Mouse (Mus musculus): ENCODE data around the gene Plac9a. TPM values are rescaled to one million over a fixed set of nuclear protein-coding genes. Genes with fewer than 3 reads are reported as not detected.
"Not testable (repeated sequence)": the region's sequence is repeated elsewhere in the genome, so short reads cannot be mapped to it uniquely, and the experiment has no call there.

Plac9a gene
- not detected in 2 replicates for polyA plus RNA-seq (2015; fragmentation: Nextera tagmentation; extraction: Ambion mirVana)

DNA sequence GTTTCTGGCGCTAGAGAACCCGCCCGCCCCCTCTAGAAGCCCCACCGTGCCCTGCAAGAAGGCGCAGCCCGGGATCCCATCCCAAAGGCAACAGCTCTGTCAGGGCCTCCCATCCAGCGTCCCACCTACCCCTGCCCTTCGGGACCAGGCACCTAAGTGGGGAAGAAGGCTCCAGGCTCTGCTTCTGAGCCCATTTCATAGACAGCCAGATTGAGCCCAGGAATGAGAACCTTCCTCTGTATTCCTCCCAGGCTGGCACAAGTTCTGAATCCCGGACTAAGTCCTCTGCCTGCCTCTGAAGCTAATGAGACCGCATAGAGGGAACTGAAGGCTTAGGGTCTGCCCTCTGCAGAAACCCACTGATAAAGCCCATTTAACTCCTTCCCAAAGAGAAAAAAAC is at the start of gene Plac9a:
Gene Plac9a, minus strand, starts transcription at position 101 of the 400 bp plus-strand sequence.
- no CpG with 5 or more reads among the region's 10 CpGs for WGBS
- not testable (repeated sequence) for H3K4me3 ChIP-seq (replicated peaks); H3K9me3 ChIP-seq (replicated peaks); H3K36me3 ChIP-seq; H3K9ac ChIP-seq (replicated peaks); ATAC-seq (ENCODE audit: low FRiP score); H3K4me2 ChIP-seq; H3K4me1 ChIP-seq; H3K27me3 ChIP-seq (replicated peaks); H3K27ac ChIP-seq (replicated peaks)

DNA sequence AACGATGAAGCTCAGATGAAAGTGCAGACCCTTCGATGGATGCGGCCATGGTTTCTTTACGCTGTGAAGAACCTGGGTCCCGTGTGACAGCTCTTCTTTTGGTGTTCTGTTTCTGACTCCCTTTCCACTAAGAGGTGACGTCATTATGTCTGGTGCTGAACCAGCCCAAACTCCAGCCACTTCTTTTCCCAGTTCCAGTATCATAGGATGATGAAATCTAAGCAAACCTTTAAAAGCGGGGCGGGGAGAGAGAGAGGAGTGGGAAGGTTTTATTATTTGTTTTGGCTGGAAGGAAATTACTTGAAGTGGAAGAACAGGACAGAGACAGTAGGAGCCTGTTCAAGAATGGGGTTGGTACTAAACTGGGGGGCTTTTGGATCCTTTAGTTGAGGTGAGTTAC is 35.1 kb upstream of the Plac9a start, which contains the start of gene Cphx1:
Gene Cphx1, plus strand, starts transcription at position 301 of the 400 bp plus-strand sequence.
- not testable (repeated sequence) for H3K27ac ChIP-seq (replicated peaks); H3K27me3 ChIP-seq (replicated peaks); H3K4me3 ChIP-seq (replicated peaks); H3K36me3 ChIP-seq; H3K9me3 ChIP-seq (replicated peaks); ATAC-seq (ENCODE audit: low FRiP score); H3K9ac ChIP-seq (replicated peaks); H3K4me1 ChIP-seq; H3K4me2 ChIP-seq
- no CpG with 5 or more reads among the region's 8 CpGs for WGBS

DNA sequence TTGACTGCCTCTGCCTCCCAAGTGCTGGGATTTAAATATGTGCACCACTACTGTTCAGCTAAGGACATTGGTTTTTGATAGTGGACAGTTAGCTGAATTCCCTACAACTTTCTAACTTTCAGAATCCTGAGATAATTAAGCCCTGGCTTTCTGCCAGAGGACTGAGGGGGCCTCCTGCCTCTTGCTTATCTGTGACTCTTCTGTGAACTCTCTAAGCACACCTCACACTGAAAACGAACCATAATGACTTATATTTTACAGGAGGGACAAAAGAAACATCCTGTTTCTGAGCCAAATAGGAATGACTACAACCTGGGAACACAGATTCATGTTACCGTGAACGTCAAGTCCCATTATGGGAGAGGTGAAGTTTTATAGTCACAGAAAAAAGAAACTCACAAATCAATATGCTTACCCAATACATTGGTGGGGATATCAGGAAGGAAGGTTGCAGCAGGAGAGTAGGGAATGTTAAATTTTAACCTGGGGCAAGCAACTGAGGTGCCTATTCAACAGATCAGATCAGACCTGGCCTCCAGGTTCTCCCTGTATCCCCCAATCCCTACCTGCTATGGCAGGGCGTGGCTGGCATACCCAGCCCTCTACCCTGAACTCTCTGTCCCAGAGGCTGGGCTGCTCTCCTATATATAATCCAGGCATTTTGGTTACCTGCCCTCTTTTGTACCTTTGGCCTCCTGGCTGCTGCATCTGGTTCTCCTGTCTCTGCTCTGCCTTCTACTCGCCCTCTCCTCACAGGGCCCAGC is 34.1 kb upstream of the Plac9a start:
- not testable (repeated sequence) for H3K27me3 ChIP-seq (replicated peaks); ATAC-seq (ENCODE audit: low FRiP score)

DNA sequence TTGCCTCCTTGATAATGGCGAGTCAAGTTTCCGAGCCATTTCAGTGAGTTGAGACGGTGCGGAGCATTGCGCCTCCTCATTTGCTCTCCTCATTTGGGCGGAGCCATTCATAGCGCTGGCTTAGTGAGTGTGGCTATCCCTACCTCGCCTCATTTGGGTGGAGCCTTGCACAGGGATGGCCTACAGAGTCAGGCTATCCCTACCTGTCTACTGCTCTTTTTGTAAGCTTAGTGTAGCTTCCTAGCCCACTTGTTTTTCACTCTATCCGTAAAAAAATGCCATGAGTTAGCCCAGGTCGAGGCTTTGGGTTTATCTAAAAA is 24.6 kb upstream of the Plac9a start, which contains the start of gene Tmem254a:
Gene Tmem254a, minus strand, starts transcription at position 111 of the 320 bp plus-strand sequence.
- peak; percentile 90 for ATAC-seq (ENCODE audit: low FRiP score)
- not testable (repeated sequence) for H3K4me3 ChIP-seq (replicated peaks); H3K27ac ChIP-seq (replicated peaks); H3K27me3 ChIP-seq (replicated peaks); H3K4me2 ChIP-seq; H3K9me3 ChIP-seq (replicated peaks); H3K9ac ChIP-seq (replicated peaks); H3K36me3 ChIP-seq; H3K4me1 ChIP-seq
- no CpG with 5 or more reads among the region's 10 CpGs for WGBS

More for the DNA sequence above, 34.1 kb upstream of the Plac9a start:
- H3K9me3 ChIP-seq (replicated peaks); H3K9ac ChIP-seq (replicated peaks); H3K4me1 ChIP-seq; H3K4me2 ChIP-seq; H3K36me3 ChIP-seq; H3K4me3 ChIP-seq (replicated peaks); H3K27ac ChIP-seq (replicated peaks): not testable (repeated sequence)
- no CpG with 5 or more reads among the region's 5 CpGs for WGBS

DNA sequence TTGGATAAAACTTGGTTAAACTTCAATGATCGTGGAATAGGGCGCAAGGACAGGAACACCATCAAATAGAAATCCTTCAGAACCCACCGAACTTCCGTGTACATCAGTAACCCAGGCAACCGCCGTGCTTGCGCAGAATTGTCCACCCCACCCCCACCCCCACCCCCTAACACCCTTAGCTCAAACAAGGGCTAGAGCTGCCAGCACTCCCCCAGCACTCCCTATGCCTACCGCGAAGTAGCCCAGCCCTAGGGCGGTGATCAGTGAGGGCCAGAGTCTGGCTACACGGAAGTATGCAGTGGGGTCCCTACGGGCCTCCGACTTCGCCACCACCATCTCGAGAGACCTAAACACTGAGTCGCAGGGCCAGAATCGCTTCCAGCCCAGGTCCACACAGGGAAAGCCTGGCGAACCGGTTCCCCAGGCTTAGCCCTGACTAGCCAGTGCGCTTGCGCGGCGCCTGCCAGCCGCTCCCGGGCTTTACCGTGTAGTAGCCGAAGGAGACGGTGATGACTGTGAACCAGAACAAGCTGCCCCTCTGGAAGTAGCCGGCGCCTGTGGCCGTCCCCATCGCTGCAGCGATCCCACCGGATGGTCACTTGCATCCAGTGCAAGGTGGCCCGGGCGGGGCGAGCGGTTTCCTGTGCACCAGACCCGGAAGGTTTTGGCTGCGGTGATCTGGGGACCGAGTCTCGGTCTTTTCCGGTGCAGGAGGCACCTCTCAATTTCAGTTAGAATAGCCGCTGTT is 24.1 kb upstream of the Plac9a start:
- WGBS: no CpG with 5 or more reads among the region's 44 CpGs
- not testable (repeated sequence) for H3K4me3 ChIP-seq (replicated peaks); H3K4me1 ChIP-seq; H3K27me3 ChIP-seq (replicated peaks); H3K36me3 ChIP-seq; H3K9ac ChIP-seq (replicated peaks); H3K4me2 ChIP-seq; H3K27ac ChIP-seq (replicated peaks); H3K9me3 ChIP-seq (replicated peaks)
- peak; percentile 91 for ATAC-seq (ENCODE audit: low FRiP score)

DNA sequence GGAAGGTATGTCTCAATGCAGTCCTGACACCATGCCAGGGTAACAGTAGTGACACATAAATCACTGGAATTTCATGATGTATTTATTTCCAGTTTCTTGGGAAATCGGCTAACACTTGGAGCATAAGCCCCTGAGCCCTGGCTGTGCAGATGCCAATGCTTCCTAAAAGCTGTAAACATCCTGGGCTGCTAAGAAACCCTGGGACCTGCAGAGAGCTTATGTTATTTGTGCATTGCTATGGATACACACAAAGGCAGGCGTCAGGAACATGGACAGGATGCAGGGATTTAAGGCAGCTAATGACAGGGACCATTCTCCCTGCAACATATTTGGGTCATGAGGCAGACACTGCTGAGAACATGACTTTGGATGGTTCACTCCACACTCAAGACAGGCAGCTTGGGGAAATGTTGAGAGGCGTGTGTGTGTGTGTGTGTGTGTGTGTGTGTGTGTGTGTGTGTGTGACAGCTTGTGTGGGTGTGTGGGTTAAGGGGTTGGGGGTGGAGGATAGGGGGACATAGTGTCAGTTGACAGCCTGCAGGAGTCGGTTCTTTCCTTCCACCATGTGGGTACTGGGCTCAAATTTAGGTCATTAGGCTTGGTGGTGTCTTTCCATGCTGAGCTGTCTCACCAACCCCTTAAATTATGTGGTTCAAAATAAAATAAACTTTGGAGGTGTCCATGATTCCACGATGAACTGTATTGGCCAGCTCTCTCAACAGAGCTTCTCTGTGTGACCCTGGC is 15.7 kb upstream of the Plac9a start:
- ATAC-seq (ENCODE audit: low FRiP score): not testable (repeated sequence)

DNA sequence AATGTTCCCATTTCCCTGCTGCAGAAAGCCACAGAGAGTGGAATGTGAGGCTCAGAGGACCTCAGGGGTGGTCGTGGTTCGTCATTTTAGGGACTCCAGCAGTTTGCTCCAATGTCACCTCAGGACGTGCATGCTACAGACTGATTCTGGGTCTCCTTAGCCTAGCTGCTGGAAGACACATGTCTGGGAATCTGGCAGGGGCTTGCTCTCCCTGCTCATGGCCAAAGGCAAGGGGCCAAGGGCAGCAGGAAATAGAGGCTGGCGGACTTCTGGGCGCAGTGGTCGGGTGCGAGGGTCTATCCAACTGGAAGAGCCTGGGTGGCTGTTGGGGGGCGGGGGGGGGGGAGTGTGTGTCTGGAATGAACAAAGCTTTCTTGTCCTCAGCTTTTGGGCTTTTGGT is 6.1 kb upstream of the Plac9a start:
- H3K36me3 ChIP-seq; H3K4me1 ChIP-seq; H3K9me3 ChIP-seq (replicated peaks); H3K4me3 ChIP-seq (replicated peaks); H3K27ac ChIP-seq (replicated peaks); H3K9ac ChIP-seq (replicated peaks); ATAC-seq (ENCODE audit: low FRiP score); H3K27me3 ChIP-seq (replicated peaks); H3K4me2 ChIP-seq: not testable (repeated sequence)
- no CpG with 5 or more reads among the region's 8 CpGs for WGBS

More for the DNA sequence above, 15.7 kb upstream of the Plac9a start:
- H3K9ac ChIP-seq (replicated peaks); H3K4me3 ChIP-seq (replicated peaks); H3K4me1 ChIP-seq; H3K27me3 ChIP-seq (replicated peaks); H3K4me2 ChIP-seq; H3K27ac ChIP-seq (replicated peaks); H3K9me3 ChIP-seq (replicated peaks); H3K36me3 ChIP-seq: not testable (repeated sequence)
- WGBS: no CpG with 5 or more reads among the region's 5 CpGs

DNA sequence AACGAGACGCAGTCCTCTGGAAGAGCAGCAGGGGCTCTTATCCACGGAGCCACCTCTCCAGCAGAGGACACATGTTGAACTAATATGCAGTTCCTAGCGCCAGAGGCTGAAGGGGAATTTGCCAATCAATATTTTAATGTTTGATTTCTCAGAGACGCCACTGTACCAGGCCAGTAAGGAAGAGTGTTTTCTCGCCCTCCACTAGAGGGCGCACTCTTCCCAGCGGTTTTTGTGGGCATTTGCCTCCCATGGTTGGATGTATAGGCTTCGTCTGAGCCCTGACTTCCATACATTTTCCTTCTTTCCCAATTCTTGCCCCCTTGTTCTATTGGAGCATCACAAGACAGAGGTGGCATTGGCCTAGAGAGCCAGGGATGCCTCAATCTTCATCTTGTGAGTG is 4.4 kb upstream of the Plac9a start:
- no CpG with 5 or more reads among the region's 9 CpGs for WGBS
- not testable (repeated sequence) for H3K4me1 ChIP-seq; H3K4me3 ChIP-seq (replicated peaks); H3K9me3 ChIP-seq (replicated peaks); H3K4me2 ChIP-seq; H3K27me3 ChIP-seq (replicated peaks); H3K9ac ChIP-seq (replicated peaks); ATAC-seq (ENCODE audit: low FRiP score); H3K36me3 ChIP-seq; H3K27ac ChIP-seq (replicated peaks)

DNA sequence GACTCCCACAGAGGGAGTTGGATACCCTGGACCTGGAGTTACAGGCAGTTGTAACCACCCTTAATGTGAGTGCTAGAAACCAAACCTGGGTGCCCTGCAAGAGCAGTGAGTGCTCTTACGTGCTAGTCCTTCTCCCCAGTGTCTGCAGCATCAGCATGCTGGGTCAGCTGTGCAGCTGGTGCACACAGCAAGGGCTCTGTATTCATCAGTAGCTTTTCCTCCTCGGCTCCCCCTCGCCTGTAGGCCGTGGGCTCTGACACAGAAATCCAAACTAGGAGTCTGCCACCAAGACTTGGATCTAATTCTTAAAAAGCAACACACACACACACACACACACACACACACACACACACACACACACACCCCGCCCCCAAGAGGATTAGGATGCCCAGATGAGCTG is 2.3 kb upstream of the Plac9a start:
- not testable (repeated sequence) for ATAC-seq (ENCODE audit: low FRiP score); H3K36me3 ChIP-seq; H3K27ac ChIP-seq (replicated peaks); H3K9me3 ChIP-seq (replicated peaks); H3K9ac ChIP-seq (replicated peaks); H3K4me3 ChIP-seq (replicated peaks); H3K4me1 ChIP-seq; H3K4me2 ChIP-seq; H3K27me3 ChIP-seq (replicated peaks)
- 75% methylated on average over 1 of the region's 5 CpGs for WGBS

DNA sequence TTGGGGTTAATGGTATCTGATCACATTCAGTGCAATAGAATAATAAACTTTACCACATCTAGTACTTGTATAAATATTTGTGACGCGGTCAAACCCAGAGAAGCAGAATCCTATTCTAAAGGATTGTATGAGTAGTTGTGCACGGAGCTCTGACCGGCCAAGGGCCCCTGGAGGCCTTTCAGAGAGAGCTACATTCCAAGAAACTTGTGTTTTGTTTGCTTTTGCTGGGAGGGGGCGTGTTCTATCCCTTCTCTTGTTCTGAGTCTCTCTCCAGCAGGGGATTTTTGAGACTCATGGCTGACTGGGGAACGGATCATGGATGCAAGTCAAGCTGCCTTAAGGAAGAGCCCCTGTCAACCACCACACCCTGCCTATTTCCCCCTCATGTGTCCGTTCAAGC is 7.2 kb downstream of the Plac9a start:
- not testable (repeated sequence) for H3K9ac ChIP-seq (replicated peaks); H3K4me1 ChIP-seq; H3K9me3 ChIP-seq (replicated peaks); H3K4me2 ChIP-seq; H3K27me3 ChIP-seq (replicated peaks); H3K4me3 ChIP-seq (replicated peaks); H3K36me3 ChIP-seq; ATAC-seq (ENCODE audit: low FRiP score); H3K27ac ChIP-seq (replicated peaks)
- WGBS: no CpG with 5 or more reads among the region's 7 CpGs

DNA sequence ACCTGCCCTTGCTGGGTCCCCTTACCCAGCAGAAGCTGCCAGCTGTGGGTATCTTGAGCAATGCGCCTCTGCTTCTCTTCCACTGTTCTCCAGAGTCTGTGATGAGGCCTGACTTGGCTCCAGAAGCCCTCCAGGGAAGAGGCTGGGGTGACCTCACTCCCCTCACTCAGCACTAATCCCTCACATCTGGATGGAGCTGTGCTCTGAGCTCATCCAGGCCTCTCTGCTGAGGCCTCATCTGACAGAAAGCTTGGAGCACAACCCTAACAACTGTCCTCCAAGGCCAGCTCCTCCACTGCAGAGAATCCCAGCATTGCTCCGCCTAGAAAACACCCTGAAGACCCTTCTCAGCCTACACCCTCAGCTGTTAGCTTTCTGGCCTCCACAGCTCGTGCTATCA is 8.3 kb downstream of the Plac9a start:
- not testable (repeated sequence) for H3K4me2 ChIP-seq; H3K4me3 ChIP-seq (replicated peaks); H3K36me3 ChIP-seq; H3K27ac ChIP-seq (replicated peaks); H3K9ac ChIP-seq (replicated peaks); H3K4me1 ChIP-seq; H3K27me3 ChIP-seq (replicated peaks); ATAC-seq (ENCODE audit: low FRiP score); H3K9me3 ChIP-seq (replicated peaks)
- no CpG with 5 or more reads among the region's 3 CpGs for WGBS

DNA sequence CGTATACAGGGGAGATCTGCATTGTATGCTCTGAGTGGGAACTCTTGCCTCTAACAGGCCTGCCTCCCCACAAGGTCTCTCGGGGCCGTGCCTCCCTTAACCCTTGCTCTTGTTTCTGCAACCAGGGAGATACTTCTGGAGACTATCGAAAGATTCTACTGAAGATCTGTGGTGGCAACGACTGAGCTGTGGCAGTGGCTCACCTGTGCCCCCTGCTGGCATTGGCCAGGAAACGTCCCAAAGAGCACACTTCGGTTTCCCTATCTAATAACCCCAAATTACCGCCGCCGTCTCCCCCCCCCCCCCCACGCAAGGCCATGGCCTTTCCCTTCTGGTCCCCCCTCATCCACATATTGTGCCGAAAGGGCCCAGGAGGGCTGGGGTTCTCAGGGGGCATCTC is 17.0 kb downstream of the Plac9a start:
- WGBS: no CpG with 5 or more reads among the region's 12 CpGs
- not testable (repeated sequence) for H3K4me2 ChIP-seq; H3K9me3 ChIP-seq (replicated peaks); H3K36me3 ChIP-seq; H3K4me1 ChIP-seq; H3K9ac ChIP-seq (replicated peaks); H3K4me3 ChIP-seq (replicated peaks); ATAC-seq (ENCODE audit: low FRiP score); H3K27ac ChIP-seq (replicated peaks); H3K27me3 ChIP-seq (replicated peaks)

Measured in neural tube, embryonic 15.5 days (tissue).